Mouse (Mus musculus) layer of hippocampus, adult 9-11 months (tissue): ENCODE measurements around the gene Dph7.

ENCODE experiments used
- DNase-seq: peaks from one replicate; pipeline ENCODE4 v3.0.0; 2022

Dph7 gene

DNA sequence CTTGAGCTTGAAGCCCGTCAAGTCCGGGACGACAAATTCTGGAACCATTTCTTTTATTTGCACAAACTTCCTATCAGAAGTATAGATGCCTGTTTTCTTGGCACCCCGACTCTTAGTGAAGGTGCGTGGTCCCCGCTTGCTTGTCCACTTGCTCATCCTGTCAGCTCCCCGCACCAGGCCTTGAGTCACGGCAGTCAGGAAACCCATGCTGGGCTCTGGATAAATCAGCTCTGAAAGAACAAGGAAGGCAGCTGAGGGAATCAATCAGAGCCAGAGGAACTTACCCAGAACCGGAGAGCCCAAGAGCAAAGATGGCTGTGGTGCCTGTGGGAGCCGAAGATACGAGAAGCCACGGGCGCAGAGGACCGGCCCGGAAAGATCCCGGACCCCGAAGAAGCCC is 12.3 kb downstream of the Dph7 start:
- DNase-seq: peak; percentile 30

GRCm38 (mm10) chr2:24974906-24975703 is 12.9 kb downstream of the Dph7 start, which contains the start of gene Mrpl41:
Gene Mrpl41, minus strand, starts transcription at chr2:24975098.
- peak; percentile 98 for DNase-seq

- DNase-seq: peak; percentile 87
Measured at GRCm38 (mm10) chr2:24975704-24976297, 13.6 kb downstream of the Dph7 start, which contains the start of gene Pnpla7. Gene Pnpla7, plus strand, starts transcription at chr2:24976033.

GRCm38 (mm10) chr2:24976960-24977359 is 14.8 kb downstream of the Dph7 start:
- DNase-seq: no peak

GRCm38 (mm10) chr2:24987762-24988161 is 25.6 kb downstream of the Dph7 start:
- DNase-seq: no peak

DNA sequence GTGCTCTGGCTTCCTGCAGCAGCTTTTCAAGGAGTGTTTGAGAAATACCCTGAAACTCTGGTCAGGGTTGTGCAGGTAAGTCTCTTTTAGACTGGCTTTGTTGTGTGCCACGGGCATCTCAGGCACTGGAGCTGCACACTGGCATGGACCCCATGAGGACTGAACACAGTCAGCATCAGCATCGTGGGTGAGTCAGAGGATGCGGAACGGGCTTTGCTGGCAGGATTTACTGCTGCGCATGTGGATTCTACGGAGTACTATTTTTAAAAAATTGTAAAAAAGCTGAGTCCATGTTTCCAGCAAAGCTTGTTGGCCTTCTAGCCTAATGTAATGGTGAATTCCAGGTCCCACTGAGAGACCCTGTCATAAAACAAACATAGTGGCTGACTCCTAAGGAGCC is 33.1 kb downstream of the Dph7 start:
- DNase-seq: peak; percentile 35

GRCm38 (mm10) chr2:24996471-24996870 is 34.3 kb downstream of the Dph7 start:
- no peak for DNase-seq

DNA sequence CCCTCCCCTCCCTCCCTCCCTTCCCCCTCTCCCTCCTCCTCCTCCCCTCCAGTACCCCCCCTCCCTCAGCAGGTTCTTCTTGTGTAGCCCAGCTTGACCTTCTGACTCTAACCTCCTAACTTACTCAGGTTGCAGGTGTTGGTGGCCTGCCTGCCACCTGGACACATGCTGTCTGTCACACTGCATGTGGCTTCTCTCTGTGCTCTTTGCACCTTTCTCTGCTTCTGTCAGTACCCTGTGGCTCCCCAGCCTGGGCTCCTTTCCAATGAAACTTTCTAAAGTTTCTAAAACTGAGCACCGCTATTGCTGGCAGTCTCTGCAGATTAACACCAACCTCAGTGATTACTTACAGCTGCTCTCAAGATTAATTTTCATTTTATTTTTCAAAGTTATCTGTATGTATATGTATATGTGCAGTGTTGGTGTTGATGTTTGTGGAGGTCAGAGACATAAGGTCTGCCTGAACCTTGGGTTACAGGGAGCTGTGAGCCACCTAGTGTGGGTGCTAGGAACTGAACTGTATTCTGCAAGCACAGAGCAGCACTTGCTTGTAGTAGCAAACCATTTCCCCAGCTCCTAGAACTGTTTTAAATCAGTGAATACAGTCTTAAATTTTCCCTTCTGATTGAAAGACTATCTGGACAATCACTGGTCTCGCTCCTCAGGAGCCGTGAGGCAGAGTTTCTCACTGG is 38.5 kb downstream of the Dph7 start:
- DNase-seq: no peak

- no peak for DNase-seq
Measured at GRCm38 (mm10) chr2:25003946-25004786, 42.0 kb downstream of the Dph7 start.

DNA sequence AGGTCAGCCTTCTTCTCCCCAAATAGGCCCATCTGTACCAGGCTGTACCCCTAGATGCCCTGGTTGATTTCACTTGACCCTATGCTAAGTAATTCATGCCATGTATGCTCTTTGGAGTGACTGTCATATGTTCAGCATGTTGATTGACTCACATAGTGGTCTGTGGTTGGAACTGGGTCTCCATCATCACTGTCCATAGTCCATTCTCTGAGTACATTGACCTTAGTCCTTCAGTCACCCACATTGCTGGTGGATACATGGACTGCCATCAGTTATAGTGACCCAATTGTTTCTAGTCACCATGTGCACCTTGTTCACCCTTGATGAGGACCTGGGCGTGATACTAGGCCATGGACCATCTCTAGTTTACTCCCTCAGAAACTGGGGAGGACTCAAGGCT is 44.6 kb downstream of the Dph7 start:
- DNase-seq: no peak

DNA sequence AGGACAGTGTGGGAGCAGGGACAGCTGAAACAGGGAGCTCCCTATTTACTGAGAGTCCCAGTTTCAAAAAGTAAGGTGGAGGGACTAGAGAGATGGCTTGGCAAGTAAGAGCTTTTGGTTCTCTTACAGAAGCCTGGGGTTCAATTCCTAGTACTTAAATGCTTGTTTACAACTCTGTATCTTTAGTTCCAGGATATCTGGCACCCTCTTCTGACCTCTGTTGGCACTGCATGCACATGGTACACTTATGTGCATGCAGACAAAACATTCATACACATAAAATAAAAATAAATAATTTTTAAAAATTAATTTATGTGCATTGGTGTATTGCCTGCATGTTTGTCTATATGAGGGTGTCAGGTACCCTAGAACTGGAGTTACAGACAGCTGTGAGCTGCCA is 46.0 kb downstream of the Dph7 start:
- no peak for DNase-seq
